ENCODE assay signal across 8 mouse cellular contexts in genomic region chr10:53509158-53509773, GRCm38 (mm10).
DNase-seq lines count a peak whose midpoint lies in the region; ATAC-seq lines count a peak whose summit lies in the region.

No protein-coding gene starts in this region.

- DNase-seq in urinary bladder, postnatal 14 days (ENCODE audit: low spot score) = peak; percentile 49
- no peak for DNase-seq in urinary bladder, postnatal 10 days (ENCODE audit: low spot score)
- peak; percentile 76 to 83 for DNase-seq in cerebellum, postnatal 10 days
- DNase-seq in gastrocnemius, adult 18-20 months (ENCODE audit: low spot score) = peak; percentile 83
- peak; percentile 76 for DNase-seq in induced T-regulatory cell, adult 2 months (ENCODE audit: low read depth)
- DNase-seq in layer of hippocampus, postnatal 36 days = peak; percentile 30 to 35
- DNase-seq in midbrain, embryonic 11.5 days (ENCODE audit: low spot score, missing footprints) = peak; percentile 89
- peak; percentile 67 for DNase-seq in splenic B cell, adult 2 months (ENCODE audit: low read depth, low spot score)

- 40% methylated on average over 6 of the region's 6 CpGs for WGBS in midbrain, embryonic 11.5 days

- no peak overlapping the region for H3K4me3 ChIP-seq in midbrain, embryonic 11.5 days (ENCODE audit: low read depth, low read length)

- no peak overlapping the region for H3K4me2 ChIP-seq in midbrain, embryonic 11.5 days

- ATAC-seq in midbrain, embryonic 11.5 days (ENCODE audit: low FRiP score) = peak; percentile 73

- H3K9me3 ChIP-seq in midbrain, embryonic 11.5 days (ENCODE audit: control insufficient read depth, low read length) = no peaks in the 10 kb centered on the region

- no peaks in the 10 kb centered on the region for H3K36me3 ChIP-seq in midbrain, embryonic 11.5 days (ENCODE audit: control insufficient read depth, insufficient read depth, low read length)
- no peaks in the 10 kb centered on the region for H3K36me3 ChIP-seq in splenic B cell, adult 2 months (ENCODE audit: control insufficient read depth, insufficient read depth, low read length, poor library complexity, severe bottlenecking)

- no peaks in the 10 kb centered on the region for H3K4me1 ChIP-seq in midbrain, embryonic 11.5 days (ENCODE audit: control insufficient read depth, insufficient read depth, low read length)

- no peak overlapping the region for H3K27ac ChIP-seq in midbrain, embryonic 11.5 days (ENCODE audit: low read depth, low read length)

- H3K9ac ChIP-seq in midbrain, embryonic 11.5 days (ENCODE audit: low read length) = no peak overlapping the region

- H3K27me3 ChIP-seq in midbrain, embryonic 11.5 days (ENCODE audit: control insufficient read depth, insufficient read depth, low read length) = no peaks in the 10 kb centered on the region
- no peaks in the 10 kb centered on the region for H3K27me3 ChIP-seq in splenic B cell, adult 2 months (ENCODE audit: control insufficient read depth, insufficient read depth, low read length, poor library complexity, severe bottlenecking)
